Mouse (Mus musculus): Measurements from ENCODE around the gene Ly6g6c.

The Ly6g6c gene

GRCm38 (mm10) chr17:35057090-35057489 is 8.1 kb upstream of the Ly6g6c start:
- DNase-seq (ENCODE audit: low spot score): no peak

GRCm38 (mm10) chr17:35058316-35058715 is 6.9 kb upstream of the Ly6g6c start:
- DNase-seq (ENCODE audit: low spot score): no peak

- peak; percentile 91 for DNase-seq (ENCODE audit: low spot score)
These were observed 6.0 kb upstream of the Ly6g6c start, which contains the start of gene Ddah2 for GRCm38 (mm10) chr17:35058911-35059892. Gene Ddah2 (plus strand): TSS chr17:35059035.

GRCm38 (mm10) chr17:35060071-35060470 is 5.1 kb upstream of the Ly6g6c start:
- DNase-seq (ENCODE audit: low spot score): no peak

GRCm38 (mm10) chr17:35060737-35061297 is 4.4 kb upstream of the Ly6g6c start:
- peak; percentile 47 for DNase-seq (ENCODE audit: low spot score)

- no peak for DNase-seq (ENCODE audit: low spot score)
These were observed 3.9 kb upstream of the Ly6g6c start for GRCm38 (mm10) chr17:35061299-35061698.

GRCm38 (mm10) chr17:35063466-35063865 is 1.7 kb upstream of the Ly6g6c start:
- no peak for DNase-seq (ENCODE audit: low spot score)

- no peak for DNase-seq (ENCODE audit: low spot score)
These were observed 760 bp upstream of the Ly6g6c start for GRCm38 (mm10) chr17:35064378-35064877.

GRCm38 (mm10) chr17:35066084-35066483 is 896 bp downstream of the Ly6g6c start, which contains the start of gene Mpig6b:
Gene Mpig6b (minus strand): TSS chr17:35066184.
- DNase-seq (ENCODE audit: low spot score): no peak

- DNase-seq (ENCODE audit: low spot score): peak; percentile 58
These were observed 3.2 kb downstream of the Ly6g6c start for GRCm38 (mm10) chr17:35068213-35068914.

GRCm38 (mm10) chr17:35070556-35071229 is 5.5 kb downstream of the Ly6g6c start:
- peak; percentile 36 for DNase-seq (ENCODE audit: low spot score)

- no peak for DNase-seq (ENCODE audit: low spot score)
These were observed 6.3 kb downstream of the Ly6g6c start for GRCm38 (mm10) chr17:35071454-35071853.

GRCm38 (mm10) chr17:35074097-35074496 is 8.9 kb downstream of the Ly6g6c start:
- no peak for DNase-seq (ENCODE audit: low spot score)

- DNase-seq (ENCODE audit: low spot score): no peak
These were observed 11.5 kb downstream of the Ly6g6c start, which contains the start of gene Ly6g6e for GRCm38 (mm10) chr17:35076507-35077176. Gene Ly6g6e (plus strand): TSS chr17:35076902.

- DNase-seq (ENCODE audit: low spot score): no peak
These were observed 12.1 kb downstream of the Ly6g6c start for GRCm38 (mm10) chr17:35077285-35077684.

- peak; percentile 62 for DNase-seq (ENCODE audit: low spot score)
These were observed 12.6 kb downstream of the Ly6g6c start, which contains the start of gene Ly6g6d for GRCm38 (mm10) chr17:35077786-35078233. Gene Ly6g6d (minus strand): TSS chr17:35078065.

GRCm38 (mm10) chr17:35079778-35080177 is 14.6 kb downstream of the Ly6g6c start:
- no peak for DNase-seq (ENCODE audit: low spot score)

GRCm38 (mm10) chr17:35080248-35080647 is 15.1 kb downstream of the Ly6g6c start:
- DNase-seq (ENCODE audit: low spot score): no peak

- DNase-seq (ENCODE audit: low spot score): no peak
These were observed 15.5 kb downstream of the Ly6g6c start for GRCm38 (mm10) chr17:35080710-35081109.

- no peak for DNase-seq (ENCODE audit: low spot score)
These were observed 17.8 kb downstream of the Ly6g6c start for GRCm38 (mm10) chr17:35082841-35083576.
